In the genomic region with DNA sequence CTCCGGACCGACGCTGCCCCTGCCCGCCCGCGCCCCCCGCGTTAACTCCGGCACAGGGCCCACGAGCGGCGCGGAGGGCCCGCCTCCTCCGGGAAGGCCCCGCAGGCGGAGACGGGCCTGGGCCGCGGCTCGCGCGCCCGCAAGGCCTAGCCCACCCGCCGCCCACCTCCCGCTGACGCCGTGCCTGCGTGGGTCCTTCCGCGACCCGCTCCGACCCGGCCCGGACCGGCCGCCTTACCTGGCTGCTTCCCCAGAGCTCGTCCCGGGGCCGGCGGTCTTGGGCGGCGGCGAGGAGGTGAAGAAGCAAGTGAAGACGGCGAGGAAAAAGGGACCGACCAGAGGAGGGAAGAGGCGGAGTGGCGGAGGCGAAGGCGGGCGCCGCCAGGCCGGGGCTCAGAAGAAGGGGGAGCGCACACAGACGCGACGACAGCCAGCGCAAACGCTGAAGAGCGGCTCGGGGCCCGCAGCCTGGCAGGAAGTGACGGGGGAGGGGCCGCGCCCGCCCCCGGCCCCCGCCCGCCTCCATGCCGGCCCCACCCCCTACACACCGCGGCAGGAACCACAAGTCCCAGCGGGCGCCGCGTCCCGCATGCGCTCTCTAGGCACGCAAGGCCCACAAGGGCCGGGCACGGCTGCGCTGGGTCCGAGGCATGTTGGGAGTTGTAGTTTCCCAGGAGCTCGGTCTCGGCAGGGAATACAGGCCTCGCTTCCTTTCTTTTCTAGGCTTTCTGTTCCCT, we compare ENCODE assay signal across 8 mouse cellular contexts. TPM values are rescaled to one million over a fixed set of nuclear protein-coding genes. Genes with fewer than 3 reads are reported as not detected.
DNase-seq lines count a peak whose midpoint lies in the region; ATAC-seq and TF ChIP-seq lines count a peak whose summit lies in the region.

A gene (minus strand): TSS at position 504 of the 737 bp plus-strand sequence.

- no peaks in the 10 kb centered on the region for H3K36me3 ChIP-seq in heart, embryonic 12.5 days
- H3K36me3 ChIP-seq in kidney, postnatal 0 days (ENCODE audit: insufficient read depth, low read length) = no peaks in the 10 kb centered on the region
- no peaks in the 10 kb centered on the region for H3K36me3 ChIP-seq in liver, embryonic 11.5 days (ENCODE audit: control insufficient read depth, insufficient read depth, low read length)
- H3K36me3 ChIP-seq in stomach, embryonic 14.5 days (ENCODE audit: control insufficient read depth, insufficient read depth, low read length) = no peaks in the 10 kb centered on the region

- H3K9me3 ChIP-seq in heart, embryonic 12.5 days (replicated peaks) = no peaks in the 10 kb centered on the region
- no peaks in the 10 kb centered on the region for H3K9me3 ChIP-seq in kidney, postnatal 0 days (replicated peaks; ENCODE audit: low read length)
- no peaks in the 10 kb centered on the region for H3K9me3 ChIP-seq in liver, embryonic 11.5 days (ENCODE audit: control insufficient read depth, low read length)
- no peaks in the 10 kb centered on the region for H3K9me3 ChIP-seq in stomach, embryonic 14.5 days (ENCODE audit: control insufficient read depth, low read depth, low read length)

- H3K4me2 ChIP-seq in heart, embryonic 12.5 days = peak within 1 kb of the TSS; percentile 90
- H3K4me2 ChIP-seq in kidney, postnatal 0 days (ENCODE audit: low read length) = peak within 1 kb of the TSS; percentile 87
- H3K4me2 ChIP-seq in liver, embryonic 11.5 days = peak within 1 kb of the TSS; percentile 70
- H3K4me2 ChIP-seq in stomach, embryonic 14.5 days (replicated peaks; ENCODE audit: low read depth, low read length) = peak within 1 kb of the TSS; percentile 89

- TF ChIP-seq CTCF in kidney, postnatal 0 days (IDR thresholded peaks at IDR 0.05; ENCODE audit: low read depth) = 0 out of 2 replicates have a peak, but pooled peaks have one; percentile 3

- peak; percentile 96 for ATAC-seq in erythroid progenitor cell, adult 5-6 weeks (replicated peaks; ENCODE audit: low FRiP score, poor library complexity, severe bottlenecking)
- ATAC-seq in heart, embryonic 12.5 days (ENCODE audit: insufficient number of reproducible peaks, low FRiP score) = peak; percentile 100
- ATAC-seq in kidney, postnatal 0 days (replicated peaks; ENCODE audit: low FRiP score, low read depth) = peak; percentile 99
- ATAC-seq in liver, embryonic 11.5 days (replicated peaks; ENCODE audit: low FRiP score) = peak; percentile 99
- ATAC-seq in stomach, embryonic 14.5 days (ENCODE audit: insufficient number of reproducible peaks, insufficient read depth, low FRiP score, low read depth) = peak; percentile 99

- H3K4me3 ChIP-seq in heart, embryonic 12.5 days = peak within 1 kb of the TSS; percentile 86
- peak within 1 kb of the TSS; percentile 81 for H3K4me3 ChIP-seq in kidney, postnatal 0 days (replicated peaks; ENCODE audit: low read depth, low read length)
- peak within 1 kb of the TSS; percentile 95 for H3K4me3 ChIP-seq in liver, embryonic 11.5 days (ENCODE audit: low read depth, low read length)
- H3K4me3 ChIP-seq in stomach, embryonic 14.5 days (ENCODE audit: low read depth, low read length) = peak within 1 kb of the TSS; percentile 94

- peaks cover 37% of the 10 kb centered on the region for H3K4me1 ChIP-seq in heart, embryonic 12.5 days (replicated peaks)
- peaks cover 20% of the 10 kb centered on the region; the same call in 1 of the 2 replicates for H3K4me1 ChIP-seq in kidney, postnatal 0 days (replicated peaks; ENCODE audit: insufficient read depth, low read length)
- peaks cover 31% of the 10 kb centered on the region for H3K4me1 ChIP-seq in liver, embryonic 11.5 days (replicated peaks; ENCODE audit: control insufficient read depth, insufficient read depth, low read length)
- H3K4me1 ChIP-seq in stomach, embryonic 14.5 days (ENCODE audit: control insufficient read depth, insufficient read depth, low read length) = peaks cover 26% of the 10 kb centered on the region; the same call in 1 of the 2 replicates

- peak within 1 kb of the TSS; percentile 97 for H3K27ac ChIP-seq in heart, embryonic 12.5 days (ENCODE audit: poor library complexity, severe bottlenecking)
- H3K27ac ChIP-seq in kidney, postnatal 0 days = peak within 1 kb of the TSS; percentile 95
- H3K27ac ChIP-seq in liver, embryonic 11.5 days (ENCODE audit: low read depth, low read length) = peak within 1 kb of the TSS; percentile 85
- H3K27ac ChIP-seq in stomach, embryonic 14.5 days (ENCODE audit: low read length) = peak within 1 kb of the TSS; percentile 98

- H3K9ac ChIP-seq in heart, embryonic 12.5 days = peak within 1 kb of the TSS; percentile 97
- H3K9ac ChIP-seq in kidney, postnatal 0 days (ENCODE audit: low read depth, low read length) = peak within 1 kb of the TSS; percentile 92
- H3K9ac ChIP-seq in liver, embryonic 11.5 days (ENCODE audit: low read depth, low read length) = peak within 1 kb of the TSS; percentile 91
- H3K9ac ChIP-seq in stomach, embryonic 14.5 days (replicated peaks; ENCODE audit: low read depth, low read length) = peak within 1 kb of the TSS; percentile 96

- peak; percentile 97 for DNase-seq in CD4-positive helper T cell, adult 2 months (ENCODE audit: low read depth, low spot score)
- peak; percentile 95 for DNase-seq in brain, embryonic 18.5 days (ENCODE audit: low read depth, low spot score)
- peak; percentile 98 for DNase-seq in kidney, postnatal 0 days (ENCODE audit: low spot score)
- peak; percentile 93 for DNase-seq in liver, embryonic 11.5 days (ENCODE audit: low spot score)
- DNase-seq in naive thymus-derived CD4-positive, alpha-beta T cell, adult 2 months (ENCODE audit: low read depth) = peak; percentile 96

- under 1% methylated on average over 84 of the region's 88 CpGs for WGBS in heart, embryonic 12.5 days
- WGBS in kidney, postnatal 0 days = under 1% methylated on average over 87 of the region's 88 CpGs
- under 1% methylated on average over 77 of the region's 88 CpGs for WGBS in liver, embryonic 11.5 days
- WGBS in stomach, embryonic 14.5 days = under 1% methylated on average over 87 of the region's 88 CpGs

- no peaks in the 10 kb centered on the region for H3K27me3 ChIP-seq in heart, embryonic 12.5 days (replicated peaks)
- H3K27me3 ChIP-seq in kidney, postnatal 0 days (ENCODE audit: insufficient read depth, low read length) = no peaks in the 10 kb centered on the region
- no peaks in the 10 kb centered on the region for H3K27me3 ChIP-seq in liver, embryonic 11.5 days (replicated peaks; ENCODE audit: control insufficient read depth, insufficient read depth, low read length)
- H3K27me3 ChIP-seq in stomach, embryonic 14.5 days (ENCODE audit: control insufficient read depth, insufficient read depth, low read length) = no peaks in the 10 kb centered on the region

RNA-seq across cellular contexts. Expression of the gene that starts here (rescaled TPM):
- 25.2 and 42.5 TPM in 2 replicates for total RNA-seq in erythroid progenitor cell, adult 5-6 weeks (2015; ENCODE audit: low replicate concordance)
- 47.6 and 55.7 TPM in 2 replicates for total RNA-seq in erythroid progenitor cell, adult 5-6 weeks (2017; ENCODE audit: low replicate concordance)
- polyA plus RNA-seq in heart, embryonic 12.5 days (2016; fragmentation: Nextera tagmentation; extraction: Ambion mirVana) = 69.6 and 71.8 TPM in 2 replicates
- 61.4 and 73.3 TPM in 2 replicates for polyA plus RNA-seq in kidney, postnatal 0 days (2015; fragmentation: Nextera tagmentation; extraction: Ambion mirVana)
- 57.1 and 59.5 TPM in 2 replicates for polyA plus RNA-seq in liver, embryonic 11.5 days (2014; fragmentation: Nextera tagmentation; extraction: Ambion mirVana)
- 81.9 and 82.3 TPM in 2 replicates for polyA plus RNA-seq in stomach, embryonic 14.5 days (2014; fragmentation: Nextera tagmentation; extraction: Ambion mirVana)

Comparison
In these comparisons a context has a peak if more than half of its experiments do, and no peak if none do; other contexts are left out.
1. Peak in every context shown above with its lines: DNase-seq, ATAC-seq, H3K4me3 ChIP-seq and H3K27ac ChIP-seq.